Mouse (Mus musculus): ENCODE measurements around the gene Lair1. TPM values are rescaled to one million over a fixed set of nuclear protein-coding genes. Genes with fewer than 3 reads are reported as not detected.

Gene Lair1
- polyA plus RNA-seq, 1 experiment = not detected

GRCm38 (mm10) chr7:4080552-4080951 is 17.5 kb upstream of the Lair1 start:
- Histone ChIP-seq H3K36me3 (ENCODE audit: control insufficient read depth, insufficient read depth) (no peaks in the 10 kb centered on the region), H3K27me3 (ENCODE audit: control insufficient read depth, insufficient read depth, insufficient read length) (no peaks in the 10 kb centered on the region), H3ac (ENCODE audit: control insufficient read depth, insufficient read length) (no peak overlapping the region), H3K4me3 (no peak overlapping the region), H3K4me2 (ENCODE audit: low read depth) (no peak overlapping the region), H3K79me2 (ENCODE audit: control insufficient read depth, insufficient read depth) (no peaks in the 10 kb centered on the region)
- no peak for TF ChIP-seq POLR2AphosphoS2 (IDR thresholded peaks at IDR 0.05; ENCODE audit: insufficient read length, low read depth)
- TF ChIP-seq CEBPB (IDR thresholded peaks at IDR 0.05; ENCODE audit: insufficient read depth, poor library complexity, severe bottlenecking) = no peak
- no peak for TF ChIP-seq MYOG (IDR thresholded peaks at IDR 0.05; ENCODE audit: control insufficient read depth in 1 of 3, insufficient read depth in 1 of 3, insufficient read length in 2 of 3, low read depth in 2 of 3)
- no peak for TF ChIP-seq REST (IDR thresholded peaks at IDR 0.05; ENCODE audit: insufficient read depth, insufficient read length)
- no peak for TF ChIP-seq POLR2A (IDR thresholded peaks at IDR 0.05; ENCODE audit: insufficient read length, low read depth)
- no peak for TF ChIP-seq USF1 (IDR thresholded peaks at IDR 0.05; ENCODE audit: low read depth)
- no peak for TF ChIP-seq SRF (IDR thresholded peaks at IDR 0.05; ENCODE audit: control insufficient read depth, insufficient read length, low read depth)
- TF ChIP-seq MAX (IDR thresholded peaks at IDR 0.05; ENCODE audit: low read depth) = no peak
- TF ChIP-seq MYOD1 (IDR thresholded peaks at IDR 0.05; ENCODE audit: control insufficient read depth in 1 of 3, insufficient read length in 2 of 3, low read depth in 2 of 3) = no peak
- TF ChIP-seq TCF3 (IDR thresholded peaks at IDR 0.05; ENCODE audit: insufficient read length, low read depth) = no peak
- no peak for TF ChIP-seq E2F4 (IDR thresholded peaks at IDR 0.05; ENCODE audit: insufficient read depth)
- no peak for TF ChIP-seq TCF12 (IDR thresholded peaks at IDR 0.05; ENCODE audit: insufficient read depth, poor library complexity, severe bottlenecking)

- H3K27me3 ChIP-seq (ENCODE audit: control insufficient read depth, insufficient read depth, insufficient read length) = no peaks in the 10 kb centered on the region
- H3K4me3 ChIP-seq = no peak overlapping the region
- H3ac ChIP-seq (ENCODE audit: control insufficient read depth, insufficient read length) = no peak overlapping the region
- TF ChIP-seq CEBPB (IDR thresholded peaks at IDR 0.05; ENCODE audit: insufficient read depth, poor library complexity, severe bottlenecking) (no peak), MYOG (IDR thresholded peaks at IDR 0.05; ENCODE audit: control insufficient read depth in 1 of 3, insufficient read depth in 1 of 3, insufficient read length in 2 of 3, low read depth in 2 of 3) (no peak), SRF (IDR thresholded peaks at IDR 0.05; ENCODE audit: control insufficient read depth, insufficient read length, low read depth) (no peak), USF1 (IDR thresholded peaks at IDR 0.05; ENCODE audit: low read depth) (no peak), MYOD1 (IDR thresholded peaks at IDR 0.05; ENCODE audit: control insufficient read depth in 1 of 3, insufficient read length in 2 of 3, low read depth in 2 of 3) (no peak), MAX (IDR thresholded peaks at IDR 0.05; ENCODE audit: low read depth) (no peak), POLR2A (IDR thresholded peaks at IDR 0.05; ENCODE audit: insufficient read length, low read depth) (no peak), TCF3 (IDR thresholded peaks at IDR 0.05; ENCODE audit: insufficient read length, low read depth) (no peak), E2F4 (IDR thresholded peaks at IDR 0.05; ENCODE audit: insufficient read depth) (no peak), POLR2AphosphoS2 (IDR thresholded peaks at IDR 0.05; ENCODE audit: insufficient read length, low read depth) (no peak), TCF12 (IDR thresholded peaks at IDR 0.05; ENCODE audit: insufficient read depth, poor library complexity, severe bottlenecking) (no peak), REST (IDR thresholded peaks at IDR 0.05; ENCODE audit: insufficient read depth, insufficient read length) (no peak)
- no peak overlapping the region for H3K4me2 ChIP-seq (ENCODE audit: low read depth)
- H3K36me3 ChIP-seq (ENCODE audit: control insufficient read depth, insufficient read depth) = no peaks in the 10 kb centered on the region
- H3K79me2 ChIP-seq (ENCODE audit: control insufficient read depth, insufficient read depth) = no peaks in the 10 kb centered on the region
Measured at GRCm38 (mm10) chr7:4079511-4079910, 16.5 kb upstream of the Lair1 start.

GRCm38 (mm10) chr7:4073144-4073543 is 10.1 kb upstream of the Lair1 start:
- Histone ChIP-seq H3K4me2 (ENCODE audit: low read depth) (no peak overlapping the region), H3K36me3 (ENCODE audit: control insufficient read depth, insufficient read depth) (no peaks in the 10 kb centered on the region), H3K4me3 (no peak overlapping the region), H3K27me3 (ENCODE audit: control insufficient read depth, insufficient read depth, insufficient read length) (no peaks in the 10 kb centered on the region), H3K79me2 (ENCODE audit: control insufficient read depth, insufficient read depth) (no peaks in the 10 kb centered on the region), H3ac (ENCODE audit: control insufficient read depth, insufficient read length) (no peak overlapping the region)
- TF ChIP-seq MYOG (IDR thresholded peaks at IDR 0.05; ENCODE audit: control insufficient read depth in 1 of 3, insufficient read depth in 1 of 3, insufficient read length in 2 of 3, low read depth in 2 of 3) (no peak), CEBPB (IDR thresholded peaks at IDR 0.05; ENCODE audit: insufficient read depth, poor library complexity, severe bottlenecking) (no peak), POLR2AphosphoS2 (IDR thresholded peaks at IDR 0.05; ENCODE audit: insufficient read length, low read depth) (no peak), E2F4 (IDR thresholded peaks at IDR 0.05; ENCODE audit: insufficient read depth) (no peak), TCF12 (IDR thresholded peaks at IDR 0.05; ENCODE audit: insufficient read depth, poor library complexity, severe bottlenecking) (no peak), SRF (IDR thresholded peaks at IDR 0.05; ENCODE audit: control insufficient read depth, insufficient read length, low read depth) (no peak), MAX (IDR thresholded peaks at IDR 0.05; ENCODE audit: low read depth) (no peak)

GRCm38 (mm10) chr7:4071066-4071465 is 8.1 kb upstream of the Lair1 start:
- H3K79me2 ChIP-seq (ENCODE audit: control insufficient read depth, insufficient read depth) = no peaks in the 10 kb centered on the region
- no peaks in the 10 kb centered on the region for H3K36me3 ChIP-seq (ENCODE audit: control insufficient read depth, insufficient read depth)
- H3K4me3 ChIP-seq = no peak overlapping the region
- TF ChIP-seq POLR2A (IDR thresholded peaks at IDR 0.05; ENCODE audit: insufficient read length, low read depth) (no peak), POLR2AphosphoS2 (IDR thresholded peaks at IDR 0.05; ENCODE audit: insufficient read length, low read depth) (no peak), SRF (IDR thresholded peaks at IDR 0.05; ENCODE audit: control insufficient read depth, insufficient read length, low read depth) (no peak), MYOG (IDR thresholded peaks at IDR 0.05; ENCODE audit: control insufficient read depth in 1 of 3, insufficient read depth in 1 of 3, insufficient read length in 2 of 3, low read depth in 2 of 3) (no peak), MAX (IDR thresholded peaks at IDR 0.05; ENCODE audit: low read depth) (no peak), TCF12 (IDR thresholded peaks at IDR 0.05; ENCODE audit: insufficient read depth, poor library complexity, severe bottlenecking) (no peak), MYOD1 (IDR thresholded peaks at IDR 0.05; ENCODE audit: control insufficient read depth in 1 of 3, insufficient read length in 2 of 3, low read depth in 2 of 3) (no peak), REST (IDR thresholded peaks at IDR 0.05; ENCODE audit: insufficient read depth, insufficient read length) (no peak), USF1 (IDR thresholded peaks at IDR 0.05; ENCODE audit: low read depth) (no peak), CEBPB (IDR thresholded peaks at IDR 0.05; ENCODE audit: insufficient read depth, poor library complexity, severe bottlenecking) (no peak)
- no peaks in the 10 kb centered on the region for H3K27me3 ChIP-seq (ENCODE audit: control insufficient read depth, insufficient read depth, insufficient read length)
- no peak overlapping the region for H3ac ChIP-seq (ENCODE audit: control insufficient read depth, insufficient read length)
- H3K4me2 ChIP-seq (ENCODE audit: low read depth) = no peak overlapping the region
